Comparison of ENCODE assay signal across 8 mouse cellular contexts in the genomic region with DNA sequence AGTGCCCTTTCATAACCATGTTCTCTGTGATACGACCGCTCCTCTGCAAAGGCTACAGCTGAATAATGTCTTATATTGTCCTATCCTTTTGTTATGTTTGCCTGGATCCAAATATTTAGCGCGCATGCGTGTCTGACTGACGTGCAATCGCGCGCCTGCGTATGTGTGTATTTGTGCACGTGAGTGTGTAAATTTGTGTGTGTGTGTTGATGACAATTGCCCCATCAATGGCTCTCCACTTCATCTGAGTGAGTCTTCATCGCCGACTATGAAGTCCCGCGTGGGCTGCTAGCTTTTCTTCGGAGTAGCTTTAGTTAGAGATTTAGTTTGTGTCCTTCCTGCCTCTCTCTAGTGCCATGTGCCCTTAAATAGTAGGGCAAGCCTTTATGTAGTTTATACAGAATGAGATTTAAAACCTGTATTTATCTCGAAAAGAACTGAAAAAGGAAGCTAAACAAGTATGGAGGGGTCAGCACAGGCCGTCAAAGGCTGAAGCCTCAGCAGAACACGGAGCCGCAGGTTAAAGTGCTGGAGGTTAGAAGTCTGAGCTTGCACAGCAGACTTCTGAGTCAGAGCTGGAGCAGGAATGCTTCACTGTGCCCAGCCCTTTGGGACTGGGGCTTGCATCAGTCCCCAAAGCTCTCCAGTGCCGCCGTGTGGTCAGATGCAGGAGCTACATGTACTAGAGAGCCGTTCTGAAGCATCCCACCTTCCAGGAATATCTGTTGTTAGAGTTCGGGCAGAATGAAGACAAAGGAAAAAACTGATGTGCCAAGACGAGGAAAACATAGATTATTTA. TPM values are rescaled to one million over a fixed set of nuclear protein-coding genes. Genes with fewer than 3 reads are reported as not detected.
DNase-seq lines count a peak whose midpoint lies in the region; ATAC-seq and TF ChIP-seq lines count a peak whose summit lies in the region.

No protein-coding gene starts in this region.

- no peaks in the 10 kb centered on the region for H3K27me3 ChIP-seq in C2C12 (ENCODE audit: control insufficient read depth, insufficient read depth, insufficient read length)
- H3K27me3 ChIP-seq in heart, embryonic 13.5 days (replicated peaks) = no peaks in the 10 kb centered on the region
- H3K27me3 ChIP-seq in liver, embryonic 11.5 days (replicated peaks; ENCODE audit: control insufficient read depth, insufficient read depth, low read length) = no peaks in the 10 kb centered on the region
- no peaks in the 10 kb centered on the region for H3K27me3 ChIP-seq in neural tube, embryonic 12.5 days (replicated peaks)
- H3K27me3 ChIP-seq in stomach, postnatal 0 days (ENCODE audit: control insufficient read depth, insufficient read depth, low read length) = no peaks in the 10 kb centered on the region

- TF ChIP-seq EP300 in stomach, postnatal 0 days (optimal IDR thresholded peaks at IDR 0.05) = no peak

- ATAC-seq in heart, embryonic 13.5 days (ENCODE audit: extremely low read depth, insufficient number of reproducible peaks, low FRiP score, low TSS enrichment) = peak; percentile 54; the same call in 1 of the 2 replicates
- ATAC-seq in liver, embryonic 11.5 days (replicated peaks; ENCODE audit: low FRiP score) = peak; percentile 51; the same call in 1 of the 2 replicates
- peak; percentile 75; the same call in 1 of the 2 replicates for ATAC-seq in neural tube, embryonic 12.5 days (ENCODE audit: low FRiP score, low read depth)
- ATAC-seq in stomach, postnatal 0 days (ENCODE audit: low FRiP score, low TSS enrichment) = peak; percentile 96

- H3K9me3 ChIP-seq in heart, embryonic 13.5 days = no peaks in the 10 kb centered on the region
- H3K9me3 ChIP-seq in liver, embryonic 11.5 days (ENCODE audit: control insufficient read depth, low read length) = no peaks in the 10 kb centered on the region
- no peaks in the 10 kb centered on the region for H3K9me3 ChIP-seq in neural tube, embryonic 12.5 days
- no peaks in the 10 kb centered on the region for H3K9me3 ChIP-seq in stomach, postnatal 0 days (ENCODE audit: control insufficient read depth, low read length)

- DNase-seq in brain, adult 2 months (ENCODE audit: low read depth, low spot score) = peak; percentile 91
- DNase-seq in fat pad, adult 2 months (ENCODE audit: extremely low read depth, low read depth, low spot score) = peak; percentile 13
- peak; percentile 91 for DNase-seq in kidney, postnatal 10 days
- peak; percentile 66 for DNase-seq in liver, embryonic 11.5 days (ENCODE audit: low spot score)
- peak; percentile 88 for DNase-seq in stomach, postnatal 0 days (ENCODE audit: low spot score)

- no peak overlapping the region for H3ac ChIP-seq in C2C12 (ENCODE audit: control insufficient read depth, insufficient read length, low read depth)

- no peaks in the 10 kb centered on the region for H3K79me2 ChIP-seq in C2C12 (ENCODE audit: control insufficient read depth, insufficient read depth)

- H3K4me2 ChIP-seq in heart, embryonic 13.5 days = no peak overlapping the region; the same call in 1 of the 2 replicates
- no peak overlapping the region for H3K4me2 ChIP-seq in liver, embryonic 11.5 days
- no peak overlapping the region for H3K4me2 ChIP-seq in neural tube, embryonic 12.5 days (replicated peaks)
- 0 out of 2 replicates have a peak overlapping the region, but pooled peaks have one; percentile 11 for H3K4me2 ChIP-seq in stomach, postnatal 0 days (replicated peaks; ENCODE audit: low read depth)

- H3K9ac ChIP-seq in heart, embryonic 13.5 days = peak overlapping the region; percentile 7; the same call in 1 of the 2 replicates
- H3K9ac ChIP-seq in liver, embryonic 11.5 days (ENCODE audit: low read depth, low read length) = no peak overlapping the region
- no peak overlapping the region for H3K9ac ChIP-seq in neural tube, embryonic 12.5 days
- no peak overlapping the region for H3K9ac ChIP-seq in stomach, postnatal 0 days (ENCODE audit: low read length)

- no peaks in the 10 kb centered on the region for H3K79me3 ChIP-seq in C2C12 (ENCODE audit: low read depth)

- 0 out of 2 replicates have a peak overlapping the region, but pooled peaks have one; percentile 9 for H3K27ac ChIP-seq in heart, embryonic 13.5 days (replicated peaks)
- H3K27ac ChIP-seq in liver, embryonic 11.5 days (ENCODE audit: low read depth, low read length) = no peak overlapping the region
- H3K27ac ChIP-seq in neural tube, embryonic 12.5 days = no peak overlapping the region
- no peak overlapping the region for H3K27ac ChIP-seq in stomach, postnatal 0 days (replicated peaks)

- TF ChIP-seq CTCF in C2C12 (IDR thresholded peaks at IDR 0.05; ENCODE audit: control insufficient read depth, insufficient read depth, insufficient read length) = peak; percentile 73
- TF ChIP-seq CTCF in stomach, postnatal 0 days (IDR thresholded peaks at IDR 0.05; ENCODE audit: low read depth) = peak; percentile 99

- H3K4me3 ChIP-seq in C2C12 (ENCODE audit: insufficient read depth, poor library complexity, severe bottlenecking) = no peak overlapping the region
- H3K4me3 ChIP-seq in heart, embryonic 13.5 days = no peak overlapping the region
- H3K4me3 ChIP-seq in liver, embryonic 11.5 days (ENCODE audit: low read depth, low read length) = no peak overlapping the region
- H3K4me3 ChIP-seq in neural tube, embryonic 12.5 days = no peak overlapping the region
- H3K4me3 ChIP-seq in stomach, postnatal 0 days (ENCODE audit: low read depth, low read length) = no peak overlapping the region

- H3K4me1 ChIP-seq in heart, embryonic 13.5 days = peaks cover 4% of the 10 kb centered on the region; the same call in 1 of the 2 replicates
- H3K4me1 ChIP-seq in liver, embryonic 11.5 days (replicated peaks; ENCODE audit: control insufficient read depth, insufficient read depth, low read length) = no peaks in the 10 kb centered on the region
- no peaks in the 10 kb centered on the region for H3K4me1 ChIP-seq in neural tube, embryonic 12.5 days
- H3K4me1 ChIP-seq in stomach, postnatal 0 days (replicated peaks; ENCODE audit: control insufficient read depth, insufficient read depth) = no peaks in the 10 kb centered on the region

- no peaks in the 10 kb centered on the region for H3K36me3 ChIP-seq in C2C12 (ENCODE audit: control insufficient read depth, insufficient read depth)
- no peaks in the 10 kb centered on the region for H3K36me3 ChIP-seq in heart, embryonic 13.5 days
- H3K36me3 ChIP-seq in liver, embryonic 11.5 days (ENCODE audit: control insufficient read depth, insufficient read depth, low read length) = no peaks in the 10 kb centered on the region
- no peaks in the 10 kb centered on the region for H3K36me3 ChIP-seq in neural tube, embryonic 12.5 days
- no peaks in the 10 kb centered on the region for H3K36me3 ChIP-seq in stomach, postnatal 0 days (ENCODE audit: control insufficient read depth, insufficient read depth, low read length)

- 50% methylated on average over 25 of the region's 25 CpGs for WGBS in heart, embryonic 13.5 days
- WGBS in liver, embryonic 11.5 days = 50% methylated on average over 25 of the region's 25 CpGs
- 55% methylated on average over 25 of the region's 25 CpGs for WGBS in neural tube, embryonic 12.5 days
- WGBS in stomach, postnatal 0 days = 46% methylated on average over 25 of the region's 25 CpGs

TF ChIP-seq in C2C12, 6 proteins besides CTCF, POLR2A, EP300 and RAD21:
- TF ChIP-seq USF1 (IDR thresholded peaks at IDR 0.05; ENCODE audit: low read depth) (no peak), MYOD1 (IDR thresholded peaks at IDR 0.05; ENCODE audit: control insufficient read depth, insufficient read length, low read depth) (no peak), MAX (IDR thresholded peaks at IDR 0.05) (no peak), CEBPB (IDR thresholded peaks at IDR 0.05; ENCODE audit: low read depth) (no peak), FOSL1 (IDR thresholded peaks at IDR 0.05; ENCODE audit: insufficient read depth, low read length, poor library complexity, severe bottlenecking) (no peak)

RNA-seq across cellular contexts. Expression of a gene that starts 38.5 kb away (rescaled TPM):
- polyA plus RNA-seq in C2C12 (2012; fragmentation: generic; extraction: Trizol) = 0.08 TPM
- 0.31 and 0.33 TPM in 2 replicates for polyA plus RNA-seq in heart, embryonic 13.5 days (2015; fragmentation: Nextera tagmentation; extraction: Ambion mirVana)
- polyA plus RNA-seq in liver, embryonic 11.5 days (2014; fragmentation: Nextera tagmentation; extraction: Ambion mirVana) = 0.38 and 0.56 TPM in 2 replicates
- polyA plus RNA-seq in neural tube, embryonic 12.5 days (2016; fragmentation: Nextera tagmentation; extraction: Ambion mirVana) = 0.27 and 0.28 TPM in 2 replicates
- 0.04 and 0.23 TPM in 2 replicates for polyA plus RNA-seq in stomach, postnatal 0 days (2015; fragmentation: Nextera tagmentation; extraction: Ambion mirVana)

RNA-seq across cellular contexts. Expression of a gene that starts 53.9 kb away (rescaled TPM):
- polyA plus RNA-seq in C2C12 (2012; fragmentation: generic; extraction: Trizol) = 35.5 TPM
- polyA plus RNA-seq in heart, embryonic 13.5 days (2015; fragmentation: Nextera tagmentation; extraction: Ambion mirVana) = 75.3 and 78.2 TPM in 2 replicates
- polyA plus RNA-seq in liver, embryonic 11.5 days (2014; fragmentation: Nextera tagmentation; extraction: Ambion mirVana) = 29.5 and 31.9 TPM in 2 replicates
- 31.7 and 36.8 TPM in 2 replicates for polyA plus RNA-seq in neural tube, embryonic 12.5 days (2016; fragmentation: Nextera tagmentation; extraction: Ambion mirVana)
- 41.6 and 41.8 TPM in 2 replicates for polyA plus RNA-seq in stomach, postnatal 0 days (2015; fragmentation: Nextera tagmentation; extraction: Ambion mirVana)

Comparison
In these comparisons a context has a peak if more than half of its experiments do, and no peak if none do; other contexts are left out.
1. DNase-seq: peak in every context shown above with its lines; median percentile 91 in brain, adult 2 months; 91 in kidney, postnatal 10 days; 88 in stomach, postnatal 0 days; 66 in liver, embryonic 11.5 days; 13 in fat pad, adult 2 months.